Mouse (Mus musculus) cerebellum, postnatal 14 days (tissue): ENCODE results near the gene Gm5941.
"Not testable (repeated sequence)": the region's sequence is repeated elsewhere in the genome, so short reads cannot be mapped to it uniquely, and the experiment has no call there.

Experiments
- DNase-seq, 2 experiments: peaks; one replicate each; pipeline ENCODE4 v3.0.0; 2021; ENCODE audit warnings: mixed read lengths in 2 of 2

Gm5941 gene

DNA sequence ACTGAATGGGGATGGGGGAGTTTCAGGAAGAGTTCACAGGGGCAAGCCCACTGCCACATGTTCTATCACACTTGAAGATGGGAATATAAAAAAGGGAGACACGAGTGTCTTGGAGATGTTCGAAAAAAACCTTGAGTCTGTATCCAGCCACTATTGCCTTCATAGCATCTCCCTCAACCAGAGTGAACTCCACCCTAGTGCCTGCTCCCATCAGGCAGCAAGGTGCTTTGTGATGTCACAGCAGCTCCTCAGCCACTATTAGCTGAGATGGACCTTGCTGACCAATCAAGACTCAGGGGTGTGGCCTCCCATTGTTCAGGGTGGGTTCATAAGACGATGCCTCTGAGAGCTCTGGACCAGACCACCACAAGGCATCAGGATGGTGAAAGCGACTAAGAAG lies at the start of gene Gm5941:
Gene Gm5941 (plus strand): TSS at position 301 of the 400 bp plus-strand sequence.
- not testable (repeated sequence) for DNase-seq

DNA sequence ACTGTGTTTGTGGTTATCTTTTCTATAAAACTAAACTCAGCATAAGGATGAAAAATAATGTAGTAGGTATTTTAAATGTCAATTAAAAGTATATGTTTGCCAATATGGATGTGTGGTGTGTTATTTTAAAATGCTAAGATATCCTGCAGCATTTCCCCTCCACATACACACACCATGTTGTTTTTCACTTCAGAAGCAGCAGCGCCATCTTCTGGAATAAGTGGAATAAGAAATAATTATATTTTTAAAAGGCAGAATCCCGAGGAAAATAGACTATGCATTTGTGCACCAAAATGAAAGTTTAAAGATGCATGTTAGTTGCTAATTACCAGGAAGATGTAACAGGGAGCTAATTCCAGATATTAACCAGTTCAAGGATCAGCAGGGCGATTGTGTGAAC lies 29.3 kb upstream of the Gm5941 start:
- peak; percentile 20 to 25 for DNase-seq

DNA sequence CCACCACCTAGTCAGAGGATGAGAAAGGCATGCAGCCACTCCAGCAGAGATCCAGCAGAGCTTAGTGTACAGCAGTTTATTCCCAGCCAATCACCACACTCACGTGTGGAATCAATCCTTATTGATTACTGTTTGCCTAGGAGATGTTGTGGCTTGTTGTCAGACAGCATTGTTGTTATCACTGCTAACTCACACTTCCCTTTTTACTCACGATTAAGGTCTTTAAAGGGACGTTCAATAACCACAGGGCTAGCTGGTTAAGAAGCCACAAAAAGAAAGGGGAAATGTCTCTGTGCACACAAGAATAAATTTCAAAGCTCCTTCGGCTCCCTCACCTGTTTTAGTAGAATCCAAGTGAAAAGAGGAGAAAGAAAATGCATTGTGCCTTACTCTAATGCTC lies 25.0 kb upstream of the Gm5941 start:
- no peak for DNase-seq

DNA sequence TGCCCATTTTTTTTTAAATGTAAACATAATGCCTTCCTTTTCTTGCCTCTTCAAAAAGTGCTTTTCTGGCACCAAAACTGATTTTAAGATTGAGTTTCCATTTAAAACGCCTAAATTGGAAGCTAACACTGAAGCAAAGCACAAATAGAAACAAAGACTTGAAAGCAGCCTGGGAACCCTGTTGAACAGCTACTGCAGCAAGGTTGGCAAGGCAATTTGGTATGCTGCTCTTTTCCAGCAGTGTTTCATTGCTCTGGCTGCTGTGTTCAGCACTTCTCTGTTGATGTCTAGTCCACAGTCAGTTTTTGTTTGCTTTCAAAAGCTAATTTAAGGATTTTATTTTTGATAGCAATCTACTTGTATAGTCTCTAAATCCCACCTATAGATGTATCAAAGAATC lies 8.5 kb downstream of the Gm5941 start:
- DNase-seq: no peak

DNA sequence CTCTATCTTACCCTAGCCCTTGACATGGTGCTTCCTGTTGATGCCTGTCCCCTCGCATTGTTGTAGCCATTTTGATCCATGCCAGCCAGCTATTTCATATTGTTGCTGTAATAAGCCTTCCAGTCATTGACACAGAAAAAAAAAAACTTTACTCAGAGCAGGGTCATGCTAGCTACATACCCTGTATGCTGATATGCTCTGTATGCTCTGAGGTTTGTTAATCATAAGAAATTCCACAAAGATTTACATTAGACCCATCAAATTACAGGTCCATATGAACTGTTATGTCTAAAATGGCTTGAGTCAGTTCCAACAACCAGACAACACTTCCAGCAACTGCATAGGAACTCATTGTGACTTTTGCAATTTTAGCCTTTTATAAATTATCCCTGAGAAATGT lies 38.1 kb downstream of the Gm5941 start:
- no peak for DNase-seq
